Mouse (Mus musculus) CH12.LX (cell line): Measurements from ENCODE around the gene Ninj1. TPM values are rescaled to one million over a fixed set of nuclear protein-coding genes. Genes with fewer than 3 reads are reported as not detected.

ENCODE experiments used
- DNase-seq: peaks from one replicate; pipeline ENCODE4 v3.0.0-alpha.2; 2013; ENCODE audit errors: extremely low read depth
- H3K27ac ChIP-seq: 2 replicates; pipeline ENCODE4 v1.5.1; 2012; ENCODE audit warnings: low read depth, mild to moderate bottlenecking, control low read depth, moderate library complexity; ENCODE audit not compliant: insufficient read depth
- H3K27me3 ChIP-seq: replicated peaks from 2 replicates; pipeline ENCODE3; 2012; ENCODE audit warnings: inconsistent platforms
- H3K36me3 ChIP-seq, 2 experiments: replicated peaks in 1 of 2; 2 replicates each; pipeline versions ENCODE3 to v1.6.1; 2012; ENCODE audit warnings: inconsistent platforms in 1 of 2, low read length in 1 of 2, mild to moderate bottlenecking in 1 of 2, mixed read lengths in 1 of 2, moderate library complexity in 1 of 2; ENCODE audit not compliant: control insufficient read depth in 1 of 2, insufficient read depth in 1 of 2
- H3K4me1 ChIP-seq, 2 experiments: 2 replicates each; pipeline ENCODE4 v1.6.1; 2012; ENCODE audit warnings: inconsistent platforms in 1 of 2, moderate library complexity in 1 of 2; ENCODE audit not compliant: insufficient read depth in 2 of 2, control insufficient read depth in 1 of 2
- H3K4me2 ChIP-seq: 2 replicates; pipeline ENCODE4 v1.6.1; 2012; ENCODE audit warnings: low read depth, mild to moderate bottlenecking, control low read depth; ENCODE audit not compliant: poor library complexity, insufficient read depth, severe bottlenecking
- H3K4me3 ChIP-seq, 3 experiments: fragments of 150-350 bp in 1 of 3; sonication (generic) in 1 of 3; replicated peaks in 1 of 3; 2 replicates each; pipeline versions ENCODE3 to v1.5.1; 2011 to 2012; ENCODE audit warnings: low read depth in 2 of 3, low read length in 2 of 3, mild to moderate bottlenecking in 2 of 3, moderate library complexity in 2 of 3, control low read depth in 1 of 3, improper control_type of control experiment in 1 of 3, inconsistent platforms in 1 of 3, mixed read lengths in 1 of 3; ENCODE audit not compliant: poor library complexity in 1 of 3
- H3K79me2 ChIP-seq: replicated peaks from 2 replicates; pipeline ENCODE4 v1.6.1; 2012; ENCODE audit warnings: mild to moderate bottlenecking, moderate library complexity; ENCODE audit not compliant: control insufficient read depth, poor library complexity, insufficient read depth, severe bottlenecking; ENCODE audit errors: extremely low read depth
- H3K9ac ChIP-seq: 2 replicates; pipeline ENCODE4 v1.6.1; 2012; ENCODE audit warnings: low read depth, mild to moderate bottlenecking, control low read depth, moderate library complexity; ENCODE audit not compliant: insufficient read depth
- H3K9me3 ChIP-seq: replicated peaks from 2 replicates; pipeline ENCODE3; 2012; ENCODE audit warnings: low read length, inconsistent platforms, mixed read lengths
- BHLHE40 ChIP-seq: IDR thresholded peaks from 2 replicates; pipeline ENCODE4 v1.6.1; 2011; ENCODE audit warnings: mild to moderate bottlenecking, low read depth, low read length, improper control_type of control experiment
- E2F4 ChIP-seq: IDR thresholded peaks from 2 replicates; pipeline ENCODE4 v1.6.1; 2011; ENCODE audit warnings: low read depth, low read length, improper control_type of control experiment; ENCODE audit not compliant: insufficient replicate concordance
- IRF4 ChIP-seq: IDR thresholded peaks from 2 replicates; pipeline ENCODE4 v1.6.1; 2014; ENCODE audit warnings: low read depth, mild to moderate bottlenecking, inconsistent platforms, low read length, improper control_type of control experiment
- JUND ChIP-seq: conservative IDR thresholded peaks from 2 replicates; pipeline ENCODE4 v1.6.1; 2011; ENCODE audit warnings: low read depth, low read length, improper control_type of control experiment
- KAT2A ChIP-seq: IDR thresholded peaks from 2 replicates; pipeline ENCODE4 v1.6.1; 2012; ENCODE audit warnings: low read length, improper control_type of control experiment, inconsistent platforms; ENCODE audit not compliant: insufficient replicate concordance
- MAFK ChIP-seq: IDR thresholded peaks from 2 replicates; pipeline ENCODE4 v1.6.1; 2011; ENCODE audit warnings: low read length, improper control_type of control experiment; ENCODE audit not compliant: insufficient replicate concordance
- MAZ ChIP-seq: IDR thresholded peaks from 2 replicates; pipeline ENCODE4 v1.6.1; 2012; ENCODE audit warnings: low read depth, mild to moderate bottlenecking, inconsistent platforms, low read length, improper control_type of control experiment, moderate library complexity
- MEF2A ChIP-seq: IDR thresholded peaks from 2 replicates; pipeline ENCODE4 v1.6.1; 2014; ENCODE audit warnings: low read depth, mild to moderate bottlenecking, inconsistent platforms, low read length, improper control_type of control experiment, borderline replicate concordance
- MYC ChIP-seq: IDR thresholded peaks from 2 replicates; pipeline ENCODE4 v1.6.1; 2011; ENCODE audit warnings: low read depth, mild to moderate bottlenecking, improper control_type of control experiment, low read length
- NELFE ChIP-seq: IDR thresholded peaks from 2 replicates; pipeline ENCODE4 v1.6.1; 2011; ENCODE audit warnings: low read depth, low read length, improper control_type of control experiment
- PAX5 ChIP-seq: IDR thresholded peaks from 2 replicates; pipeline ENCODE4 v1.6.1; 2012; ENCODE audit warnings: low read length, inconsistent platforms, mixed read lengths
- RCOR1 ChIP-seq: conservative IDR thresholded peaks from 2 replicates; pipeline ENCODE4 v1.6.1; 2012; ENCODE audit warnings: low read depth, mild to moderate bottlenecking, inconsistent platforms, low read length, improper control_type of control experiment
- SIN3A ChIP-seq: IDR thresholded peaks from 2 replicates; pipeline ENCODE4 v1.6.1; 2012; ENCODE audit warnings: low read length, improper control_type of control experiment, inconsistent platforms
- SMC3 ChIP-seq: IDR thresholded peaks from 2 replicates; pipeline ENCODE4 v1.6.1; 2011; ENCODE audit warnings: low read depth, low read length, improper control_type of control experiment
- TBP ChIP-seq: conservative IDR thresholded peaks from 2 replicates; pipeline ENCODE4 v1.6.1; 2011; ENCODE audit warnings: low read depth, low read length, improper control_type of control experiment
- TCF12 ChIP-seq: IDR thresholded peaks from 2 replicates; pipeline ENCODE4 v1.6.1; 2014; ENCODE audit warnings: low read depth, mild to moderate bottlenecking, inconsistent platforms, low read length, improper control_type of control experiment
- UBTF ChIP-seq: IDR thresholded peaks from 2 replicates; pipeline ENCODE4 v1.6.1; 2012; ENCODE audit warnings: low read depth, mild to moderate bottlenecking, inconsistent platforms, low read length, improper control_type of control experiment, moderate library complexity
- USF2 ChIP-seq: conservative IDR thresholded peaks from 2 replicates; pipeline ENCODE4 v1.6.1; 2011; ENCODE audit warnings: low read depth, low read length, improper control_type of control experiment
- ZC3H11A ChIP-seq: IDR thresholded peaks from 2 replicates; pipeline ENCODE4 v1.6.1; 2012; ENCODE audit warnings: low read depth, mild to moderate bottlenecking, inconsistent platforms, low read length, improper control_type of control experiment
- ZNF384 ChIP-seq: IDR thresholded peaks from 2 replicates; pipeline ENCODE4 v1.6.1; 2012; ENCODE audit warnings: low read depth, low read length, improper control_type of control experiment, inconsistent platforms
- dilution Hi-C: fragments of 300-500 bp; cut with MboI; formaldehyde crosslinking; loops from 2 replicates; pipeline ENCODE4 v1.14.3; 2020; ENCODE audit warnings: low sequenced_read_pairs; ENCODE audit not compliant: extremely low pct_unique_long_range_greater_than_20kb, extremely low pct_ligation_motif_present
- in situ Hi-C: fragments of 300-500 bp; cut with MboI; formaldehyde crosslinking; loops from 3 replicates; pipeline ENCODE4 v1.14.3; 2019; ENCODE audit warnings: low sequenced_read_pairs, low pct_ligation_motif_present, low pct_unique_long_range_greater_than_20kb, mixed read lengths
- polyA plus RNA-seq: library from polyadenylated mRNA; unstranded; fragments of >175 nt; gene quantifications from 2 replicates; pipeline ENCODE4 v1.2.1, GENCODE M21; 2012; ENCODE audit warnings: low read depth; ENCODE audit not compliant: insufficient read length
- total RNA-seq, 2 experiments: library from RNA; depleted of rRNA; stranded (reverse); fragments of 300-350 nt in 1 of 2; fragments of >200 nt in 1 of 2; gene quantifications; 2 replicates each; pipeline ENCODE4 v1.2.3; 2012 to 2014

The Ninj1 gene
- total and polyA plus RNA-seq, 3 experiments: 12.7 to 25.2 (median 21.2) TPM

DNA sequence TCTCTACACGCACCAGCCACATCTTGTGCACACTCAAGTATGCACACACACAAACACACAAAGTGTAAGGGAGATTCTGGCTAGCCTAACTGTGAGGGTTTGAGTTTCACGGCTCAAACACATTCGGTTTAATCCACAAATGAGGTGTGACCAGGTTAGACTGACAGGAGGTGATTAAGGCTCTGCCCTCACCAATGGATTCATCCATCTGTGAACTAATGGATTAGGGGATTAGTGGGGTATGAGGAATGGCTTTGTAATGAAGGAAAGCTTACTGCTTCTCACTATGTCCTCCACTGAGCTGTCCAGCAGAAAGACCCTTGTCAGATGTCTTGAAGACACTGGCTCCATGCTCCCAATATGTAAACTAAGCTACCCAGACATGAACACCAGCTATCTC lies 31.4 kb downstream of the Ninj1 start:
- dilution Hi-C loops: no loop called here
- in situ Hi-C loops: no loop called here

GRCm38 (mm10) chr13:49219367-49219766 lies 32.1 kb downstream of the Ninj1 start:
- Histone ChIP-seq H3K79me2 (no peaks in the 10 kb centered on the region), H3K9ac (no peak overlapping the region), H3K9me3 (peaks cover 5% of the 10 kb centered on the region), H3K4me2 (no peak overlapping the region), H3K4me1 (peaks cover 2 to 25% of the 10 kb centered on the region in 2 experiments; a peak in 3 of 4 replicates), H3K27me3 (peaks cover 27% of the 10 kb centered on the region), H3K4me3 (no peak overlapping the region), H3K27ac (no peak overlapping the region), H3K36me3 (no peaks in the 10 kb centered on the region)
- no peak for DNase-seq
- dilution Hi-C loops (no loop called here), in situ Hi-C loops (no loop called here)
- no peak for TF ChIP-seq NELFE
- no peak for TF ChIP-seq BHLHE40
- no peak for TF ChIP-seq E2F4
- TF ChIP-seq MAFK: no peak
- no peak for TF ChIP-seq ZNF384
- TF ChIP-seq TCF12: no peak
- no peak for TF ChIP-seq PAX5
- no peak for TF ChIP-seq ZC3H11A
- TF ChIP-seq USF2: no peak
- no peak for TF ChIP-seq IRF4
- no peak for TF ChIP-seq SMC3
- no peak for TF ChIP-seq MEF2A
- no peak for TF ChIP-seq TBP
- TF ChIP-seq RCOR1: no peak
- TF ChIP-seq UBTF: no peak
- TF ChIP-seq SIN3A: no peak
- TF ChIP-seq MAZ: no peak

More for the DNA sequence above, 31.4 kb downstream of the Ninj1 start:
- H3K9me3 ChIP-seq: peaks cover 5% of the 10 kb centered on the region
- H3K27me3 ChIP-seq: peaks cover 27% of the 10 kb centered on the region
- TF ChIP-seq BHLHE40 (no peak), TBP (no peak), SMC3 (no peak), PAX5 (no peak), KAT2A (no peak), MYC (no peak), ZNF384 (no peak), JUND (no peak)
- DNase-seq: no peak
- H3K4me1 ChIP-seq: peaks cover 0 to 21% of the 10 kb centered on the region in 2 experiments; a peak in 2 of 4 replicates
- H3K9ac ChIP-seq: no peak overlapping the region
- no peak overlapping the region for H3K4me2 ChIP-seq
- H3K79me2 ChIP-seq: no peaks in the 10 kb centered on the region
- no peak overlapping the region for H3K4me3 ChIP-seq
- no peak overlapping the region for H3K27ac ChIP-seq
- H3K36me3 ChIP-seq: no peaks in the 10 kb centered on the region
